ENCODE assay signal across 8 mouse cellular contexts in the genomic region with DNA sequence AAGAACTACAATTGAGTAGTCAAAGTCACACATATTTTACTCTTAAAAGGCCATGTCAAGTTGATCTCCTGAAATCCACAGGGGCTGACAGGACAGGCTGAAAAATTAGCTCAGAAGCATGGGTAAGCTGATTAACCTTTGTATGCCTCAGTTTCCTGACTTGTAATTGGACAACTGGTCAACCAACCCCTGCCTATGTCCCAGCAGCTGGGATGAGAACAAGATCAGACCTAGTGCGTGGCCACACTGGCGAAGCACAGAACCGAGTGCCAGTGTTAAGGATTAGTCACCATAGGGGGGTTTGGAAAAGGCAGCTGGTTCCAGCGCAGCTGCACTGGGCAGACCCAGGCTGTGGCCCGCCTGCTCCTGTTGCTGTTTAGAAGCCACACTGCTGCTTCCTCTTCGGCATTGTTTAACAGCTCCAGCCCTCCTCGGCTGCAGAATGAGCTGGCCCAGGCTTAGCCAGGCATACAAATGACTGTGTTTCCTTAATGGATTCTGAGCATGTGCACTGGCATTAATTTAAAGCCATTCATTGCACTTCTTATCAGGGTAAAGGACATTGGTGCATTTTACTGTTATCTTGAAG.
DNase-seq lines count a peak whose midpoint lies in the region; ATAC-seq and TF ChIP-seq lines count a peak whose summit lies in the region.

No protein-coding gene starts in this region.

- no peaks in the 10 kb centered on the region for H3K36me3 ChIP-seq in lung, embryonic 16.5 days (ENCODE audit: control insufficient read depth, insufficient read depth, low read length)
- H3K36me3 ChIP-seq in heart, embryonic 10.5 days: no peaks in the 10 kb centered on the region
- H3K36me3 ChIP-seq in kidney, embryonic 16.5 days (ENCODE audit: insufficient read depth, low read length): no peaks in the 10 kb centered on the region
- no peaks in the 10 kb centered on the region for H3K36me3 ChIP-seq in thymus, adult 2 months (ENCODE audit: control insufficient read depth, insufficient read depth, low read length)

- TF ChIP-seq CTCF in thymus, adult 2 months (IDR thresholded peaks at IDR 0.05; ENCODE audit: borderline replicate concordance, control insufficient read depth, extremely low read depth, insufficient read depth, low read length, poor library complexity): no peak

- H3K9ac ChIP-seq in lung, embryonic 16.5 days (ENCODE audit: low read length): no peak overlapping the region
- H3K9ac ChIP-seq in kidney, embryonic 16.5 days (replicated peaks; ENCODE audit: low read length): no peak overlapping the region

- no peaks in the 10 kb centered on the region for H3K9me3 ChIP-seq in lung, embryonic 16.5 days (ENCODE audit: control insufficient read depth, low read length)
- no peaks in the 10 kb centered on the region for H3K9me3 ChIP-seq in heart, embryonic 10.5 days
- H3K9me3 ChIP-seq in kidney, embryonic 16.5 days (ENCODE audit: low read length): no peaks in the 10 kb centered on the region; the same call in 1 of the 2 replicates

- no peak for TF ChIP-seq POLR2A in thymus, adult 2 months (IDR thresholded peaks at IDR 0.05; ENCODE audit: control insufficient read depth, extremely low read depth, insufficient read depth, low read length, poor library complexity)

- no peaks in the 10 kb centered on the region for H3K27me3 ChIP-seq in lung, embryonic 16.5 days (ENCODE audit: control insufficient read depth, insufficient read depth, low read depth, low read length)
- no peaks in the 10 kb centered on the region for H3K27me3 ChIP-seq in heart, embryonic 10.5 days (ENCODE audit: insufficient read depth, poor library complexity, severe bottlenecking)
- no peaks in the 10 kb centered on the region for H3K27me3 ChIP-seq in kidney, embryonic 16.5 days (ENCODE audit: insufficient read depth, low read length)
- H3K27me3 ChIP-seq in thymus, adult 2 months (ENCODE audit: control insufficient read depth, insufficient read depth, low read length): no peaks in the 10 kb centered on the region

- DNase-seq in lung, adult 18-20 months: no peak
- DNase-seq in heart, embryonic 10.5 days (ENCODE audit: low spot score): no peak
- DNase-seq in lung, postnatal 4 days: peak; percentile 39 to 60
- no peak for DNase-seq in thymus, adult 2 months
- no peak for DNase-seq in spleen, postnatal 4 days (ENCODE audit: low spot score in 2 of 2)
- no peak for DNase-seq in thymus, adult 18-20 months

- 44% methylated on average over 7 of the region's 7 CpGs for WGBS in lung, embryonic 16.5 days
- WGBS in heart, embryonic 10.5 days: 53% methylated on average over 7 of the region's 7 CpGs
- WGBS in kidney, embryonic 16.5 days: 53% methylated on average over 7 of the region's 7 CpGs
- WGBS in thymus, adult 2 months: 26% methylated on average over 7 of the region's 7 CpGs

- no peak overlapping the region for H3K4me3 ChIP-seq in lung, embryonic 16.5 days (ENCODE audit: low read length)
- no peak overlapping the region for H3K4me3 ChIP-seq in heart, embryonic 10.5 days
- no peak overlapping the region for H3K4me3 ChIP-seq in kidney, embryonic 16.5 days (ENCODE audit: low read length)
- H3K4me3 ChIP-seq in thymus, adult 2 months (ENCODE audit: control insufficient read depth, insufficient read depth, low read length): no peak overlapping the region

- peaks cover 18% of the 10 kb centered on the region for H3K4me1 ChIP-seq in lung, embryonic 16.5 days (replicated peaks; ENCODE audit: control insufficient read depth, insufficient read depth, low read length)
- peaks cover 6% of the 10 kb centered on the region; the same call in 1 of the 2 replicates for H3K4me1 ChIP-seq in heart, embryonic 10.5 days
- peaks cover 2% of the 10 kb centered on the region; the same call in 1 of the 2 replicates for H3K4me1 ChIP-seq in kidney, embryonic 16.5 days (ENCODE audit: insufficient read depth, low read length)
- no peaks in the 10 kb centered on the region for H3K4me1 ChIP-seq in thymus, adult 2 months (replicated peaks; ENCODE audit: control insufficient read depth, insufficient read depth, low read length)

- peak; percentile 72 for ATAC-seq in lung, embryonic 16.5 days (ENCODE audit: low read depth)
- ATAC-seq in kidney, embryonic 16.5 days (ENCODE audit: low FRiP score, low TSS enrichment): peak; percentile 84

- peak overlapping the region; percentile 40; the same call in 1 of the 2 replicates for H3K27ac ChIP-seq in lung, embryonic 16.5 days (ENCODE audit: low read length)
- 0 out of 2 replicates have a peak overlapping the region, but pooled peaks have one; percentile 6 for H3K27ac ChIP-seq in heart, embryonic 10.5 days
- no peak overlapping the region for H3K27ac ChIP-seq in kidney, embryonic 16.5 days (ENCODE audit: low read length)
- H3K27ac ChIP-seq in thymus, adult 2 months (ENCODE audit: control insufficient read depth, insufficient read depth, low read length): no peak overlapping the region

- no peak overlapping the region for H3K4me2 ChIP-seq in lung, embryonic 16.5 days (ENCODE audit: low read depth, low read length)
- H3K4me2 ChIP-seq in kidney, embryonic 16.5 days (replicated peaks; ENCODE audit: low read depth, low read length): no peak overlapping the region

Comparison
In these comparisons a context has a peak if more than half of its experiments do, and no peak if none do; other contexts are left out.
1. DNase-seq: peak in lung, postnatal 4 days (2 of 2); none in lung, adult 18-20 months (0 of 2), heart, embryonic 10.5 days (single experiment), thymus, adult 2 months (single experiment), spleen, postnatal 4 days (0 of 2) and thymus, adult 18-20 months (0 of 2).
2. H3K27ac ChIP-seq: peak in lung, embryonic 16.5 days (single experiment) and heart, embryonic 10.5 days (single experiment); none in kidney, embryonic 16.5 days (single experiment) and thymus, adult 2 months (single experiment).